ENCODE assay signal across 8 mouse cellular contexts in genomic region chr5:140815059-140815728, GRCm38 (mm10). TPM values are rescaled to one million over a fixed set of nuclear protein-coding genes. Genes with fewer than 3 reads are reported as not detected.
DNase-seq lines count a peak whose midpoint lies in the region; ATAC-seq and TF ChIP-seq lines count a peak whose summit lies in the region.

No protein-coding gene starts in this region.

- peaks cover 66% of the 10 kb centered on the region for H3K4me1 ChIP-seq in kidney, embryonic 14.5 days (ENCODE audit: control insufficient read depth, insufficient read depth, low read length)

- H3K9ac ChIP-seq in kidney, embryonic 14.5 days (ENCODE audit: low read depth, low read length) = no peak overlapping the region

- H3K9me3 ChIP-seq in kidney, embryonic 14.5 days (ENCODE audit: control insufficient read depth, low read length) = no peaks in the 10 kb centered on the region

- no peak for ATAC-seq in kidney, embryonic 14.5 days (ENCODE audit: low FRiP score, low TSS enrichment)
- peak; percentile 24 for ATAC-seq in megakaryocyte-erythroid progenitor cell, adult 5-6 weeks (replicated peaks; ENCODE audit: low FRiP score, low TSS enrichment, poor library complexity, severe bottlenecking)

- H3K4me3 ChIP-seq in gastrocnemius, adult 2 months = no peak overlapping the region; the same call in 1 of the 2 replicates
- no peak overlapping the region for H3K4me3 ChIP-seq in kidney, embryonic 14.5 days (ENCODE audit: low read length)

- no peak for TF ChIP-seq POLR2A in brain, embryonic 14.5 days (IDR thresholded peaks at IDR 0.05; ENCODE audit: borderline replicate concordance, extremely low read depth, insufficient read depth, insufficient read length, poor library complexity, severe bottlenecking)

- H3K4me2 ChIP-seq in kidney, embryonic 14.5 days (replicated peaks; ENCODE audit: low read depth, low read length) = no peak overlapping the region

- H3K27me3 ChIP-seq in kidney, embryonic 14.5 days (ENCODE audit: control insufficient read depth, insufficient read depth, low read length) = no peaks in the 10 kb centered on the region

- intact Hi-C loops in gastrocnemius, adult 2 months (cut with DNase I) = no loop called here

- H3K27ac ChIP-seq in gastrocnemius, adult 2 months = peak overlapping the region; percentile 48
- peak overlapping the region; percentile 63; the same call in 1 of the 2 replicates for H3K27ac ChIP-seq in kidney, embryonic 14.5 days (ENCODE audit: low read depth, low read length)

- no peaks in the 10 kb centered on the region for H3K36me3 ChIP-seq in kidney, embryonic 14.5 days (ENCODE audit: control insufficient read depth, insufficient read depth, low read length)

- WGBS in kidney, embryonic 14.5 days = 34% methylated on average over 9 of the region's 9 CpGs

- no peak for DNase-seq in gastrocnemius, adult 2 months
- no peak for DNase-seq in gastrocnemius, postnatal 25 days
- DNase-seq in brain, embryonic 14.5 days (ENCODE audit: low read depth) = peak; percentile 62
- no peak for DNase-seq in urinary bladder, postnatal 25 days (ENCODE audit: low spot score)
- no peak for DNase-seq in testis, postnatal 10 days (ENCODE audit: low spot score)
- DNase-seq in layer of hippocampus, adult 9-10 months (ENCODE audit: low spot score) = no peak

- TF ChIP-seq CTCF in gastrocnemius, adult 2 months (IDR thresholded peaks at IDR 0.05) = no peak
- TF ChIP-seq CTCF in brain, embryonic 14.5 days (IDR thresholded peaks at IDR 0.05; ENCODE audit: borderline replicate concordance, extremely low read depth, insufficient read depth, insufficient read length) = no peak

RNA-seq across cellular contexts. Expression of gene Gna12, which starts 15.0 kb away (rescaled TPM):
- total RNA-seq in gastrocnemius, adult 2 months (2021) = 10 to 100 TPM; 21.7 to 29.8 TPM
- 10 to 100 TPM; 26.2 to 27.7 TPM for total RNA-seq in gastrocnemius, postnatal 25 days (2021)
- 96.8 and 122 TPM in 2 replicates for polyA plus RNA-seq in brain, embryonic 14.5 days (2012; rRNA removed)
- polyA plus RNA-seq in kidney, embryonic 14.5 days (2014; fragmentation: Nextera tagmentation; extraction: Ambion mirVana) = 20.4 and 22.1 TPM in 2 replicates
- total RNA-seq in megakaryocyte-erythroid progenitor cell, adult 5-6 weeks (2014; fragmentation: Nextera tagmentation) = 54.8 and 74.3 TPM in 2 replicates
- total RNA-seq in megakaryocyte-erythroid progenitor cell, adult 5-6 weeks (2017) = 27.8 and 37.6 TPM in 2 replicates
